Mouse (Mus musculus) midbrain, embryonic 12.5 days (tissue): ENCODE results near the gene Cul7. TPM values are rescaled to one million over a fixed set of nuclear protein-coding genes. Genes with fewer than 3 reads are reported as not detected.

Experiments
- ATAC-seq: fragments of 200-750 bp; cut with Nextera tagmentation; 2 replicates; pipeline ENCODE4 v1.8.0; 2017; ENCODE audit warnings: low read depth, moderate TSS enrichment, moderate library complexity; ENCODE audit not compliant: low FRiP score
- H3K27ac ChIP-seq: fragments of 300-500 bp; sonication (generic); replicated peaks from 2 replicates; pipeline ENCODE4 v1.5.1; 2016; ENCODE audit warnings: mild to moderate bottlenecking
- H3K27me3 ChIP-seq: fragments of 300-500 bp; sonication (generic); 2 replicates; pipeline ENCODE4 v1.6.1; 2016; ENCODE audit warnings: mild to moderate bottlenecking
- H3K36me3 ChIP-seq: fragments of 300-500 bp; sonication (generic); 2 replicates; pipeline ENCODE4 v1.6.1; 2016
- H3K4me1 ChIP-seq: fragments of 300-500 bp; sonication (generic); 2 replicates; pipeline ENCODE4 v1.6.1; 2016
- H3K4me2 ChIP-seq: fragments of 300-500 bp; sonication (generic); replicated peaks from 2 replicates; pipeline ENCODE4 v1.6.1; 2016; ENCODE audit warnings: mild to moderate bottlenecking, moderate library complexity
- H3K4me3 ChIP-seq: fragments of 300-500 bp; sonication (generic); 2 replicates; pipeline ENCODE4 v1.5.1; 2016; ENCODE audit warnings: mild to moderate bottlenecking
- H3K9ac ChIP-seq: fragments of 300-500 bp; sonication (generic); replicated peaks from 2 replicates; pipeline ENCODE4 v1.6.1; 2016; ENCODE audit warnings: mild to moderate bottlenecking, moderate library complexity
- H3K9me3 ChIP-seq: fragments of 300-500 bp; sonication (generic); 2 replicates; pipeline ENCODE4 v1.6.1; 2016; ENCODE audit warnings: mild to moderate bottlenecking
- WGBS: fragments of 180-500 bp; shearing (Covaris S2); methylation state at CpG from one replicate; pipeline ENCODE4 v1.1.7; 2016; 5-methylcytosine and 5-hydroxymethylcytosine counted together
- polyA plus RNA-seq: library from polyadenylated mRNA; unstranded; fragments of >200 nt; fragmentation: Nextera tagmentation; extraction: Ambion mirVana; gene quantifications from 2 replicates; pipeline ENCODE4 v1.2.1, GENCODE M21; 2016

The Cul7 gene
- polyA plus RNA-seq, 1 experiment from 2014 or later: 49.0 TPM

GRCm38 (mm10) chr17:46678911-46679310, 28.8 kb downstream of the Cul7 start:
- H3K4me1 ChIP-seq: peaks cover 42% of the 10 kb centered on the region
- H3K36me3 ChIP-seq: peaks cover 52% of the 10 kb centered on the region
- 0 out of 2 replicates have a peak overlapping the region, but pooled peaks have one; percentile 4 for H3K4me3 ChIP-seq
- H3K27me3 ChIP-seq: no peaks in the 10 kb centered on the region
- no peaks in the 10 kb centered on the region for H3K9me3 ChIP-seq
- no peak overlapping the region for H3K27ac ChIP-seq
- 68% methylated on average over 9 of the region's 9 CpGs for WGBS
- H3K9ac ChIP-seq: peak overlapping the region; percentile 67
- no peak for ATAC-seq
- H3K4me2 ChIP-seq: peak overlapping the region; percentile 95

GRCm38 (mm10) chr17:46679843-46680759, 30.0 kb downstream of the Cul7 start:
- peak overlapping the region; percentile 95 for H3K4me2 ChIP-seq
- peak overlapping the region; percentile 67 for H3K9ac ChIP-seq
- H3K4me1 ChIP-seq: peaks cover 33% of the 10 kb centered on the region
- WGBS: under 1% methylated on average over 34 of the region's 34 CpGs
- 0 out of 2 replicates have a peak, but pooled peaks have one; percentile 7 for ATAC-seq
- no peaks in the 10 kb centered on the region for H3K27me3 ChIP-seq
- peak overlapping the region; percentile 86 for H3K27ac ChIP-seq
- no peaks in the 10 kb centered on the region for H3K9me3 ChIP-seq
- peak overlapping the region; percentile 72 for H3K4me3 ChIP-seq
- peaks cover 58% of the 10 kb centered on the region for H3K36me3 ChIP-seq

GRCm38 (mm10) chr17:46680760-46681373, 30.7 kb downstream of the Cul7 start, which contains the start of gene Klhdc3:
Gene Klhdc3, minus strand, starts transcription at chr17:46680914.
- peak within 1 kb of the TSS; percentile 86 for H3K27ac ChIP-seq
- H3K36me3 ChIP-seq: peaks cover 58% of the 10 kb centered on the region
- WGBS: under 1% methylated on average over 49 of the region's 49 CpGs
- peak; percentile 97 for ATAC-seq
- H3K4me1 ChIP-seq: peaks cover 32% of the 10 kb centered on the region
- H3K4me2 ChIP-seq: peak within 1 kb of the TSS; percentile 95
- peak within 1 kb of the TSS; percentile 72 for H3K4me3 ChIP-seq
- peak within 1 kb of the TSS; percentile 73 for H3K9ac ChIP-seq
- H3K27me3 ChIP-seq: no peaks in the 10 kb centered on the region
- H3K9me3 ChIP-seq: no peaks in the 10 kb centered on the region

- WGBS: 31% methylated on average over 12 of the region's 12 CpGs
- peak overlapping the region; percentile 65 for H3K27ac ChIP-seq
- no peaks in the 10 kb centered on the region for H3K9me3 ChIP-seq
- no peaks in the 10 kb centered on the region for H3K27me3 ChIP-seq
- H3K4me2 ChIP-seq: peak overlapping the region; percentile 95
- H3K9ac ChIP-seq: peak overlapping the region; percentile 73
- ATAC-seq: no peak
- peaks cover 32% of the 10 kb centered on the region for H3K4me1 ChIP-seq
- H3K36me3 ChIP-seq: peaks cover 58% of the 10 kb centered on the region
- H3K4me3 ChIP-seq: peak overlapping the region; percentile 72
Observed at GRCm38 (mm10) chr17:46681466-46682118, 31.5 kb downstream of the Cul7 start.

GRCm38 (mm10) chr17:46682654-46683389, 32.7 kb downstream of the Cul7 start:
- Histone ChIP-seq H3K4me2 (no peak overlapping the region), H3K4me1 (peaks cover 32% of the 10 kb centered on the region), H3K27me3 (no peaks in the 10 kb centered on the region), H3K27ac (no peak overlapping the region), H3K9me3 (no peaks in the 10 kb centered on the region), H3K36me3 (peaks cover 59% of the 10 kb centered on the region), H3K9ac (no peak overlapping the region), H3K4me3 (no peak overlapping the region)
- WGBS: 85% methylated on average over 16 of the region's 16 CpGs
- no peak for ATAC-seq

- WGBS: 93% methylated on average over 6 of the region's 6 CpGs
- Histone ChIP-seq H3K4me3 (no peak overlapping the region), H3K9ac (no peak overlapping the region), H3K4me1 (peaks cover 10% of the 10 kb centered on the region), H3K9me3 (no peaks in the 10 kb centered on the region), H3K27ac (no peak overlapping the region), H3K4me2 (no peak overlapping the region), H3K27me3 (no peaks in the 10 kb centered on the region), H3K36me3 (peaks cover 56% of the 10 kb centered on the region)
- ATAC-seq: no peak
Observed at GRCm38 (mm10) chr17:46685913-46686312, 35.8 kb downstream of the Cul7 start.

GRCm38 (mm10) chr17:46690665-46691064, 40.5 kb downstream of the Cul7 start:
- Histone ChIP-seq H3K36me3 (peaks cover 32% of the 10 kb centered on the region), H3K27ac (no peak overlapping the region), H3K4me1 (no peaks in the 10 kb centered on the region), H3K9me3 (no peaks in the 10 kb centered on the region), H3K9ac (no peak overlapping the region), H3K27me3 (no peaks in the 10 kb centered on the region), H3K4me2 (no peak overlapping the region), H3K4me3 (no peak overlapping the region)
- no peak for ATAC-seq
- WGBS: 95% methylated on average over 12 of the region's 12 CpGs

GRCm38 (mm10) chr17:46691390-46691789, 41.3 kb downstream of the Cul7 start:
- no peaks in the 10 kb centered on the region for H3K27me3 ChIP-seq
- H3K36me3 ChIP-seq: peaks cover 32% of the 10 kb centered on the region
- H3K9me3 ChIP-seq: no peaks in the 10 kb centered on the region
- H3K4me1 ChIP-seq: no peaks in the 10 kb centered on the region
- 95% methylated on average over 2 of the region's 2 CpGs for WGBS
- no peak overlapping the region for H3K9ac ChIP-seq
- H3K27ac ChIP-seq: no peak overlapping the region
- no peak for ATAC-seq
- no peak overlapping the region for H3K4me3 ChIP-seq
- H3K4me2 ChIP-seq: no peak overlapping the region

- Histone ChIP-seq H3K9ac (no peak overlapping the region), H3K27ac (no peak overlapping the region), H3K4me2 (no peak overlapping the region), H3K27me3 (no peaks in the 10 kb centered on the region), H3K36me3 (peaks cover 31% of the 10 kb centered on the region), H3K4me3 (no peak overlapping the region), H3K4me1 (no peaks in the 10 kb centered on the region), H3K9me3 (no peaks in the 10 kb centered on the region)
- ATAC-seq: no peak
- WGBS: 72% methylated on average over 1 of the region's 1 CpGs
Observed at GRCm38 (mm10) chr17:46694517-46695063, 44.5 kb downstream of the Cul7 start.

- Histone ChIP-seq H3K27me3 (no peaks in the 10 kb centered on the region), H3K9me3 (no peaks in the 10 kb centered on the region), H3K27ac (no peak overlapping the region), H3K9ac (no peak overlapping the region), H3K4me1 (peaks cover 24% of the 10 kb centered on the region), H3K4me2 (no peak overlapping the region), H3K4me3 (no peak overlapping the region), H3K36me3 (peaks cover 35% of the 10 kb centered on the region)
- no peak for ATAC-seq
- WGBS: 93% methylated on average over 6 of the region's 6 CpGs
Observed at GRCm38 (mm10) chr17:46698515-46698914, 48.4 kb downstream of the Cul7 start.

- ATAC-seq: no peak
- no peak overlapping the region for H3K9ac ChIP-seq
- H3K27ac ChIP-seq: no peak overlapping the region
- no peak overlapping the region for H3K4me2 ChIP-seq
- H3K36me3 ChIP-seq: peaks cover 32% of the 10 kb centered on the region
- no peaks in the 10 kb centered on the region for H3K9me3 ChIP-seq
- 90% methylated on average over 5 of the region's 5 CpGs for WGBS
- H3K27me3 ChIP-seq: no peaks in the 10 kb centered on the region
- no peak overlapping the region for H3K4me3 ChIP-seq
- peaks cover 31% of the 10 kb centered on the region for H3K4me1 ChIP-seq
Observed at GRCm38 (mm10) chr17:46699245-46699644, 49.1 kb downstream of the Cul7 start.
